23 mouse cellular contexts compared by ENCODE assay signal in genomic region chr8:124125241-124125640, GRCm38 (mm10).
DNase-seq lines count a peak whose midpoint lies in the region; ATAC-seq lines count a peak whose summit lies in the region.
"Had no signal": no experiment of that assay in that cellular context is flagged by ENCODE, and none has a peak within 500 bp of the region (broad histone marks: within the 10 kb centered on the region; RNA-seq: fewer than 3 reads in every experiment).

No protein-coding gene starts in this region.

- no peak overlapping the region for H3K4me2 ChIP-seq in hindbrain, embryonic 13.5 days
- H3K4me2 ChIP-seq: embryonic facial prominence, embryonic 15.5 days; hindbrain, embryonic 14.5 days had no signal

- H3K4me1 ChIP-seq in hindbrain, embryonic 13.5 days (replicated peaks) = no peaks in the 10 kb centered on the region
- H3K4me1 ChIP-seq: embryonic facial prominence, embryonic 15.5 days; forebrain, embryonic 10.5 days; heart, embryonic 10.5 days had no signal

- H3K27me3 ChIP-seq in hindbrain, embryonic 13.5 days = no peaks in the 10 kb centered on the region
- H3K27me3 ChIP-seq: embryonic facial prominence, embryonic 15.5 days; Patski had no signal

- no peak for ATAC-seq in hindbrain, embryonic 13.5 days (ENCODE audit: low FRiP score)
- ATAC-seq: activated CD4-positive, CD25-positive, alpha-beta regulatory T cell, adult 4 months; forebrain, embryonic 14.5 days; Patski had no signal

- no peak overlapping the region for H3K9ac ChIP-seq in hindbrain, embryonic 13.5 days
- H3K9ac ChIP-seq: embryonic facial prominence, embryonic 15.5 days; hindbrain, embryonic 14.5 days had no signal

- DNase-seq in kidney, adult 18-20 months = peak; percentile 7
- DNase-seq in kidney, adult 9 months = no peak
- DNase-seq in testis, postnatal 10 days (ENCODE audit: low spot score) = peak; percentile 29
- DNase-seq in testis, postnatal 14 days (ENCODE audit: low spot score) = no peak
- peak; percentile 39 for DNase-seq in lung, postnatal 36 days
- no peak for DNase-seq in embryo, embryonic 10.5 days (ENCODE audit: low spot score)
- DNase-seq: adrenal gland, postnatal 14 days; cerebellum, adult 18-20 months; cerebellum, adult 9-11 months; cerebellum, postnatal 36 days; embryo, embryonic 11 days; gastrocnemius, postnatal 36 days; heart, adult 18-20 months; heart, postnatal 10 days had no signal

- H3K9me3 ChIP-seq in hindbrain, embryonic 13.5 days = peaks cover 3% of the 10 kb centered on the region

- H3K27ac ChIP-seq in hindbrain, embryonic 13.5 days = no peak overlapping the region
- H3K27ac ChIP-seq: embryonic facial prominence, embryonic 15.5 days; forebrain, embryonic 10.5 days; heart, embryonic 10.5 days; hindbrain, embryonic 14.5 days had no signal

- no peaks in the 10 kb centered on the region for H3K36me3 ChIP-seq in hindbrain, embryonic 13.5 days
- H3K36me3 ChIP-seq: embryonic facial prominence, embryonic 15.5 days; forebrain, embryonic 10.5 days; heart, embryonic 10.5 days had no signal

- 96% methylated on average over 20 of the region's 20 CpGs for WGBS in hindbrain, embryonic 13.5 days

- H3K4me3 ChIP-seq in hindbrain, embryonic 13.5 days = no peak overlapping the region
- H3K4me3 ChIP-seq: embryonic facial prominence, embryonic 15.5 days; erythroblast, embryonic 14.5 days; forebrain, embryonic 10.5 days; heart, embryonic 10.5 days had no signal

Comparison
In these comparisons a context has a peak if more than half of its experiments do, and no peak if none do; other contexts are left out.
1. DNase-seq: peak in kidney, adult 18-20 months (single experiment), testis, postnatal 10 days (single experiment) and lung, postnatal 36 days (single experiment); none in kidney, adult 9 months (single experiment), testis, postnatal 14 days (single experiment) and embryo, embryonic 10.5 days (single experiment).